Mouse (Mus musculus) heart, adult 2 months (tissue): ENCODE results near the gene R3hdm2.

Experiments
- CTCF ChIP-seq: fragments of 200-600 bp; IDR thresholded peaks from 2 replicates; pipeline ENCODE4 v1.8.1; 2022; ENCODE audit warnings: antibody characterized with exemption, mild to moderate bottlenecking, moderate library complexity
- POLR2A ChIP-seq: fragments of 200-500 bp; IDR thresholded peaks from 2 replicates; pipeline ENCODE4 v1.6.1; 2011; ENCODE audit warnings: mild to moderate bottlenecking, low read depth, low read length, control low read depth; ENCODE audit not compliant: insufficient read depth

GRCm38 (mm10) chr10:127412776-127413175, 32.6 kb downstream of the R3hdm2 start:
- TF ChIP-seq CTCF (no peak), POLR2A (no peak)
